Mouse (Mus musculus) gastrocnemius, adult 2 months (tissue): ENCODE results near the gene Stag2. TPM values are rescaled to one million over a fixed set of nuclear protein-coding genes. Genes with fewer than 3 reads are reported as not detected.
A peak's percentile ranks its signal among the peaks of the same experiment; 100 is the strongest.

Source experiments
- DNase-seq: peaks from one replicate; pipeline ENCODE4 v3.0.0; 2022
- H3K27ac ChIP-seq: fragments of 200-600 bp; 2 replicates; pipeline ENCODE4 v1.8.1; 2022; ENCODE audit warnings: mild to moderate bottlenecking
- H3K4me3 ChIP-seq: fragments of 200-600 bp; 2 replicates; pipeline ENCODE4 v1.8.1; 2022; ENCODE audit warnings: mild to moderate bottlenecking, moderate library complexity
- CTCF ChIP-seq: fragments of 200-600 bp; IDR thresholded peaks from 2 replicates; pipeline ENCODE4 v1.8.1; 2022; ENCODE audit warnings: antibody characterized with exemption, mild to moderate bottlenecking, moderate library complexity
- intact Hi-C: fragments of 180-260 bp; cut with DNase I; formaldehyde crosslinking; loops from one replicate; pipeline ENCODE4 v1.15.1; 2025
- total RNA-seq, 2 experiments: library from RNA; stranded (reverse); gene quantifications; 2 replicates each; pipeline ENCODE4 v1.2.3; 2021

Gene Stag2
- total RNA-seq, 2 experiments from 2014 or later, result 52.8 to 62.0 TPM

DNA sequence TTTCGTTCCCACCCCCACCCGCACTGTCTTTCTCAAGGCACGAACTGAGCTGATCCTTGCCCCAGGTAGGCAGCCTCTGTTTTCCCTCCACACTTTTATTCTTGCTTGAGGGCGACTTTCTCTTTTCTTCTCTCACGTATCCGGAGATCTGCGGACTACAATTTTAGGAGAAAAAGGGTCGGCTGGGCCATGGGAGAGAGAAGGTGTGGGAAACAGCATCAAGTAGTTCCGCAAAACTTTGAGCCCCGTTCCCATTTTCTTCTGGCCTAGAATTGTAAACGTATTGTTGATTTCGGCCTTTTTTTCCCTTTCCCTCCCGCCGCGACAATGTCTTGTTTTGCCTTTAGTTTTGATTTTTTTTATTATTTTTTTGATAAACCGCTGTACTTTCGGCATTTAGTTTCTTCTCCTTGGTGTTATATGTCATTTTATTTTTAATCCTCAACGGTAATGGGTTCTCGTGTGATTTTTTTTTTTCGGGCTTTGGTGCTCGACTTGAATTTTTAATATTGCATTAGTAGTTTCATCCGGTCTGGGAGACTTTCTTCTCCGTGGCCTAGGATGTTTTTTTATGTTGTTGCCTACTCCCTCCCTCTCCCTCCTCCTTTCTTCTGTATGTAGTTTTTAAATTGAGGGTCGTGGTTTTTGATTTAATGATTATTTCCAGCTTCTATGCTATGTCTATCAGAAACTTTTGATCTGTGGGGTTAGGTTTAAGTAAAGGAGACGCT, 2.1 kb downstream of the Stag2 start:
- peak overlapping the region; percentile 83 for H3K4me3 ChIP-seq
- TF ChIP-seq CTCF, result no peak
- intact Hi-C loops, result loop anchor here (5.0 kb wide), 1 partner anchor 66 kb away; no protein-coding TSS in a partner anchor
- peak; percentile 15 for DNase-seq
- H3K27ac ChIP-seq, result peak overlapping the region; percentile 98

GRCm38 (mm10) chrX:42151903-42152369, 2.8 kb downstream of the Stag2 start:
- intact Hi-C loops, result loop anchor here (5.0 kb wide), 1 partner anchor 65 kb away; no protein-coding TSS in a partner anchor
- DNase-seq, result peak; percentile 91
- no peak for TF ChIP-seq CTCF
- Histone ChIP-seq H3K27ac (peak overlapping the region; percentile 98), H3K4me3 (peak overlapping the region; percentile 83)

- peak overlapping the region; percentile 83 for H3K4me3 ChIP-seq
- peak overlapping the region; percentile 98 for H3K27ac ChIP-seq
- intact Hi-C loops, result loop anchor here (5.0 kb wide), 1 partner anchor 64 kb away; no protein-coding TSS in a partner anchor
- no peak for TF ChIP-seq CTCF
- DNase-seq, result no peak
Observed at GRCm38 (mm10) chrX:42153056-42153455, 3.9 kb downstream of the Stag2 start.

DNA sequence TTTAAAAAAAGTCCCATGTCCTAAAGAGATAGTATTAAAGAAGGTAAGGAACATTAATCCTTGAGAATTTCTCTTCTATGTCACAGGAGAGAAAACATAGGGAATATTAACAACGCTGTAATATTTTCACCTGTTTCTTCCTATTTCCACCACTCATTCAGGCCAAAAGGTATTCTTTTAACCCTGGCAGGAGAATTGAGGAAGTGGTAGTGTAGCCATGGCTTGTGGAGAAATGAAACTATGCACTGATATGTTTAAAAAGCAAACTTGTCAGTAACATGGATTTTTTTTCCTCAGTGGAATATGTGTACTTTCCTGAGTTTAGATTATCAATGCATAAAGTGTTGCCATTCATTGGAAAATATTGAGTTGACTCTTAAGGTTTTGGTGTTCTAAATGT, 16.3 kb downstream of the Stag2 start:
- DNase-seq, result no peak
- intact Hi-C loops, result loop anchor here (5.0 kb wide), 1 partner anchor 37 kb away; no protein-coding TSS in a partner anchor
- Histone ChIP-seq H3K27ac (no peak overlapping the region), H3K4me3 (no peak overlapping the region)
- no peak for TF ChIP-seq CTCF

DNA sequence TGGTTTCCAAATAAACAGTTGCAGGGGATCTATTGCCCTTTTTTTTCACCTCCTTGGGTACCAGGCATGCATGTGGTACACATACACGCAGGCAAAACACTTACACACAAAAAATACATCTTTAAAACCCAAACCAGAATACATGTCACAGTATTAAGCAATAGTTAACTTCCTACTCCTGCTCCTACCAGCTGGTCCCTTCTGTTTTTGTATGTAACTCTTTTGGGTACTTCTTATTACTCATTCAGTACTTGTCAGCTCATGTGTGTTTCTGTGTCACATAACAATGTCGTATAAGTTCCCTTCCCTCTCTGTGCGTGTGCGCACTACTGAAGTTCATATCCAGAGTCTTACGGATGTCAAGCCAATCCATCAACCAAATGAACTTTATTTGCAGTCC, 21.7 kb downstream of the Stag2 start:
- intact Hi-C loops, result no loop called here
- no peak for TF ChIP-seq CTCF
- H3K4me3 ChIP-seq, result no peak overlapping the region
- DNase-seq, result no peak
- H3K27ac ChIP-seq, result no peak overlapping the region

DNA sequence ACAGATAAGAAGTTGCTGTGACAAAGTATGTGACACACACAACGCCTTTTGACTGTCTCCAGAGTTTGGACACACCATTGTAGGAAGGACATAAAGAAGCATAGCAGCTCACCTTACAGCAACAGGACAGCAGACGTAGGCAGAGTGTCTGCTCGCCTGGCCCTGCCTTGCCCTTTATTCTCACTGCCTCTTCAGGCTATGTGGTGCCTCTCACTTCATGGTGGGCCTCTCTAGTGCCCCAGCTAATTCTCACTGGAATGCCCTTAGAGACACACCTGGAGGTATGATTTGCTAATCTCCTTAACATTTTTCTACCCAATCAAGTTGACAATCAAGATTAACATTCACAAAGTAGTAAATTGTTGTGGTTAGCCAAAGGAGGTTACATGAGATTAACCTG, 38.5 kb downstream of the Stag2 start:
- DNase-seq, result no peak
- Histone ChIP-seq H3K27ac (no peak overlapping the region), H3K4me3 (no peak overlapping the region)
- intact Hi-C loops, result no loop called here
- TF ChIP-seq CTCF, result no peak

DNA sequence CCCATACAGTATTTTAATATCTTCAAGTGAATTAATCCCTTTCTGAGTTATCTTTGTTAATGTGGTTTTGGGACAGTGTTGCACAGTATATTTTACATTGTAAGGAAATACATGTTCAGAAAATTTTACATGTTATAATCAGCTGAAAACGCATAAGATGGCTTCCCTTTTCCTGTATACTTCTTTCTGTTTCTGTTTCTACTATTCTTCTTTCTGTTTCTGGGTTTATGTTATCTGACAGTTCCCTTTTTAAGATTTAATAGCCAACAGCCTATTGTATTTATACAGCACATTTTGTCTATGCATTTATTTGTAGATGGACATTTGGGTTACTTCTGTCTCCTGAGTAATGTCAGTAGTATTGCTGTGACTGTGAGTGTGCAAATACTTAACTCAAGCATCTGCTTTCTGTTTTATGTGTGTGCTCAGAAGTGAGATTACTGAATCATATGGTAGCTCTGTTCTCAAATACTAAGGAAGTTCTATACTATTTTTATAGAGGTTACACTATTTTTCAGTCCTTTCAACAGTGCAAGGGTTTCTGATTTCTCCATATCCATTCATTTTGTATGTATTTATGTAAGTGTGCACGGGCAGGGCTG, 39.8 kb downstream of the Stag2 start:
- TF ChIP-seq CTCF, result no peak
- intact Hi-C loops, result no loop called here
- H3K27ac ChIP-seq, result no peak overlapping the region

DNA sequence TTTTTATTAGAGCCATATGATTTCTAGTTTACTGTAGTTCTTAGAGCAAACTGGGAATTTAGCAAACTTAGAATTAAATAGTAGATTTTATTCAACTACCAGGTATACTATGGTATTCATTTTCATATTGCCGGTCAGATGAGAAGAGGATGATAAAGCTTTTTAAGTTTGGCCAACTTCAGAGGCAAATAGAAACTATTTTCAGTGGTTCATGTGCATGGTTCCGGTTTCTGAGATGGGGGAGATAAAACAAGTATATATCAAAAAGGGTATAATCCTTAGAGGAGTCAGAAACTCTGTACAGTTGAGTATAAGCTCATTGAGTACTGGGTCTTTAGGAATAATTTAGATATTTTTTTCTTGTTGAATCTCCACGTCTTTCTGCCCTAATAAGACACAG, 45.5 kb downstream of the Stag2 start:
- TF ChIP-seq CTCF, result no peak
- Histone ChIP-seq H3K27ac (no peak overlapping the region), H3K4me3 (no peak overlapping the region)
- intact Hi-C loops, result no loop called here
- no peak for DNase-seq

More for the DNA sequence above, 39.8 kb downstream of the Stag2 start:
- no peak for DNase-seq
- H3K4me3 ChIP-seq, result no peak overlapping the region

- no peak for TF ChIP-seq CTCF
- no peak overlapping the region for H3K27ac ChIP-seq
- no peak overlapping the region for H3K4me3 ChIP-seq
- DNase-seq, result no peak
- intact Hi-C loops, result loop anchor here (5.0 kb wide), 1 partner anchor 35 kb away; no protein-coding TSS in a partner anchor
Observed at GRCm38 (mm10) chrX:42202482-42202881, 53.4 kb downstream of the Stag2 start.

- intact Hi-C loops, result loop anchor here (5.0 kb wide), 1 partner anchor 63 kb away; no protein-coding TSS in a partner anchor
- H3K4me3 ChIP-seq, result no peak overlapping the region
- TF ChIP-seq CTCF, result no peak
Observed at GRCm38 (mm10) chrX:42215742-42216141, 66.6 kb downstream of the Stag2 start.

DNA sequence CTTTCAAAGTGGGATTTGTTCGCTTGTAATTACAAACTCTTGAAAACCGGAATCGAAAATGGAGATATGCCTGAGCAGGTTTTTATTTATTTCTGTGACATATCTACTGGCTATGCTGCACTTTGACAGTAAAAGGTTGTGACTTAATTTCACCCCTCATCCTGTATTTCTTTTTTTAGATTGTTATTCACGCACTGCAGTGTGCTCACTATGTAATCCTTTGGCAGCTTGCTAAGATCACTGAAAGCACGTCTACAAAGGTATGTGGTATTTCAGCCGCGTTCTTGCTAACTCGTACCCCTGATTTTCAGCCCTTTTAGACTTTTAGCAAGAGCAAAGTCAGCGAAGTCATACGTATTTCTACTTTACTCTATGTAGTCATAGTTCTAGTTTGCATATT, 101.2 kb downstream of the Stag2 start:
- intact Hi-C loops, result loop anchor here (10.0 kb wide), 1 partner anchor 426 kb away; no protein-coding TSS in a partner anchor
- no peak overlapping the region for H3K27ac ChIP-seq
- no peak for TF ChIP-seq CTCF
- DNase-seq, result no peak
- H3K4me3 ChIP-seq, result no peak overlapping the region

More at GRCm38 (mm10) chrX:42215742-42216141, 66.6 kb downstream of the Stag2 start:
- H3K27ac ChIP-seq, result peak overlapping the region; percentile 59; the same call in 1 of the 2 replicates
- DNase-seq, result no peak

- no peak for DNase-seq
- intact Hi-C loops, result no loop called here
- no peak overlapping the region for H3K4me3 ChIP-seq
- no peak overlapping the region for H3K27ac ChIP-seq
- TF ChIP-seq CTCF, result peak; percentile 38; the same call in 1 of the 2 replicates
Observed at GRCm38 (mm10) chrX:42272713-42273112, 123.6 kb downstream of the Stag2 start.

DNA sequence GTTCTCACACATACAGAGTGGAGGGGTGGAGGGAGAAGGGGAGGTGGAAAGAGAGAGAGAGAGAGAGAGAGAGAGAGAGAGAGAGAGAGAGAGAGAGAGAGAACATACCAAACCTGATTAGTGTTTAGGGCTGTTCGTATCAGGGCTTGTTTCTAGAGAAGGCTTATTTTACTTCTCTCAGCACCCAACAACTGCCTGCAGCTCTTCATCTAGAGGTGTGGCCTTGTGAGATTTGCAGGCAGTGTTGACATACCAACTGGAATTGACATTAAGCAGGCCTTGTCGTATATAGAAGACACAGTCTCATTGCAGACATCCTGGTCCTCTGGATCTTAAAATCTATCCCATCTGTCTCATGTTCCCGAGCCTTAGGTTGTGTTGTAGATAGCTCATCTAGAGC, 141.1 kb downstream of the Stag2 start:
- Histone ChIP-seq H3K27ac (no peak overlapping the region), H3K4me3 (no peak overlapping the region)
- intact Hi-C loops, result no loop called here
- DNase-seq, result no peak
- TF ChIP-seq CTCF, result no peak
